Mouse (Mus musculus): Measurements from ENCODE around the gene Pakap.

- no peak for TF ChIP-seq GATA1 (IDR thresholded peaks at IDR 0.05; ENCODE audit: low read length)
- no peak for TF ChIP-seq TAL1 (IDR thresholded peaks at IDR 0.05; ENCODE audit: low read length)
Measured at GRCm38 (mm10) chr4:57716735-57717134, 148.8 kb downstream of the Pakap start.

Measured in erythroblast, embryonic 14.5 days (primary cell).